Mouse (Mus musculus): ENCODE results near the gene Gm20441. TPM values are rescaled to one million over a fixed set of nuclear protein-coding genes. Genes with fewer than 3 reads are reported as not detected.

Gene Gm20441
- total RNA-seq (2021): not detected

DNA sequence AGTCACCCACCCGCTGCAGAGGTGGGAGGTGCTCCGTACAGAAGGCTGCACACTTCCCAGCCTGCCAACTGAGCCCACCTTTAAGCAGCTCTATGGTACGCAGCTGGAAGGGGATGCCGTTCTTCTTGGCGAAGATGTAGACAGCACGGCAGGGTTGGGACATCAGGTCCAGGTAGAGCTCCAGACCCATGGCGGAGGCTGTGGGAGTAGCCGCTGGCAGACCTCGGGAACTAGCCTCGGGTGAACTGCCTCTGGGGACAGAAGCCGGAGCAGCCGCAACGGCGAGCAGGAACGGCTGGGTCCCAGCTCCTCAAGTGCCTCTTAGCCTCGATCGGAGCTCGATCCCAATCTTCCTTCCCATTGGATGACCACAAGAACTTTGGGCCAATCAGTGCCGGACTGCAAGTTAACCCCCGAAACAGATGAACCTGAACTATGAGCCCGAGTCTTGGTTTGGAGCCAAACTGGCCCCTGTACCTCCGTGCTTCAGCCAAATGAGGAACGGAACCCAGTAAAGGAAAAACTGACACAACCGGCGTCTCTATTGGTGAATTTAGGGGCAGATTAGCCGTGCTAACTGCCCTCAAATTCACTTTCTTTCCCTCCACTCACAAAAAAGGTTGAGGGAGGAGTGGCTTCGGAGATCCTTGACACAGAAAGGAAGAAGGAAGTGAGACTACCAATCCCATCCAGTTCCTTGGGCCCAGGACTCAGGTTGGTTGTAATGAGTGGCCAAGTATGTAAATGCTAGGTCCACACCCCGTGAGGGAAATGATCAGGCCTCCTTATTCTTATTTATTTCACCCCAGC lies at the start of gene Gm20441, which contains the start of gene Gstt3:
Gene Gm20441, minus strand, starts transcription at position 186 of the 810 bp plus-strand sequence.
Gene Gstt3, minus strand, starts transcription at position 646 of the 810 bp plus-strand sequence.
- no peak for DNase-seq

DNA sequence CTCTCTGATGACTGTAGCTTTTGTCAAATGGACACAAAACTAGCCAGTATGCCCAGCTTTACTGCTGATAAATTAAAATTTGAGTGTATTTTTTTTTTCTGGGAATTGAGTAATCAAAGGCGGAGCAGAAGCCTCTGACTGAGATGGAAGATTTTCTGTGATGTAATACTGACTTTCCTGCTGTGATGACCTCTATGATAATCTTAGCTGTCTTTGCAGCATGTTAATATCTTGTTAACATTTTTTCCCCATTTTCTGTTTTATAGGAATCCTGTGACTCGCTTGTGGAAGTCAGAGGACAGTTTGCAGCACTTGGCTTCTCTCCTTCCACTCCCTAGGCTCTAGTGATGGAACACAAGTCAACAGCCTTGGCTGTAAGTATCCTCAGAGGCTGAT lies 49.5 kb upstream of the Gm20441 start:
- DNase-seq: no peak

DNA sequence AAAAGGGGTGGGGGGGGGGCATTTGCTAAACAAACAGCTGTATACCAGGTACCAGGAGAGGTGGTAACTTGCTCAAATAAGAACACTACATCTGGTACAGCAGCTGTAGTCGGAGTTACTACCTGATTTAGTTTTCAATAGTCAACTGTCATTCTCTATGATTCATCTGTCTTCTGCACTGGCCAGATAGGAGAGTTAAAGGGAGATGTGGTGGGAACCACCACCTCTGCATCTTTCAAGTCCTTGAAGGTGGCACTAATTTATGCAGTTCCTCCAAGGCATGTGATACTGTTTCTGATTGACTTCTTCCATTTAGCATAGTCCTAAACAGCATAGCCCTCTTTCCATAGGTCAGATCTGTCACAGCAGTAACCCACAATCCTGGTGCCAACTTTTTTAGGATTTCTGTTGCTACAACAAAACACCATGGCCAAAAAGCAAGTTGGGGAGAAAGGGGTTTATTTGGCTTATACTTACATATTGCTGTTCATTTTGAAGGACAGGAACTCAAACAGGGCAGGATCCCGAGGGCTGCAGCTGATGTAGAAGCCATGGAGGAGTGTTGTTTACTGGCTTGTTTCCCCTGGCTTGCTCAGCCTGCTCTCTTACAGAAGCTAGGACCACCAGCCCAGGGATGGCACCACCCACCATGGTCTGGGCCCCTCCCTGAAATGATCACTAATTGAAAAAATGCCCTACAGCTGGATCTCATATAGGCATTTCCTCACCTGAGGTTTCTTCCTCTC lies 48.9 kb upstream of the Gm20441 start:
- DNase-seq: no peak

DNA sequence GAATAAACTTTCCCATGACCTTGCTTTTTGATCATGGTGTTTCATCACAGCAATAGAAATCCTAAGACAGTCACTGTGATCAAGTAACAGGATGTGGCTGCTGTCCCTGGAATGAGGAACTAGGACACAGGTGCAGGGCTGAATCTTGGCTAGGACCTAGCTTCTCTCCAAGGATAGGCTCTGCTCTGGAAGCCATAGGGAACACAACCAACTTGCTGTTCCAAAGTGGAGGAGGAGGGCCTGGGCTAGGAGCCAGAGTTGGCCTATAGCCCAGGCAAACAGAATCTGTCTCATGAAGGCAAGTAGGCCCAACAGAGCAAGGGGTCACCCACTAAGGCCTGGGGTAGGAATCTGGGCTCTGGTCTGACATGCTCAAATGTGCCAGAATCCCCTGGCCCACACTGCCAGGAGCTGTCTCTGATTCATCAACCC lies 47.8 kb upstream of the Gm20441 start:
- peak; percentile 20 to 30 for DNase-seq

DNA sequence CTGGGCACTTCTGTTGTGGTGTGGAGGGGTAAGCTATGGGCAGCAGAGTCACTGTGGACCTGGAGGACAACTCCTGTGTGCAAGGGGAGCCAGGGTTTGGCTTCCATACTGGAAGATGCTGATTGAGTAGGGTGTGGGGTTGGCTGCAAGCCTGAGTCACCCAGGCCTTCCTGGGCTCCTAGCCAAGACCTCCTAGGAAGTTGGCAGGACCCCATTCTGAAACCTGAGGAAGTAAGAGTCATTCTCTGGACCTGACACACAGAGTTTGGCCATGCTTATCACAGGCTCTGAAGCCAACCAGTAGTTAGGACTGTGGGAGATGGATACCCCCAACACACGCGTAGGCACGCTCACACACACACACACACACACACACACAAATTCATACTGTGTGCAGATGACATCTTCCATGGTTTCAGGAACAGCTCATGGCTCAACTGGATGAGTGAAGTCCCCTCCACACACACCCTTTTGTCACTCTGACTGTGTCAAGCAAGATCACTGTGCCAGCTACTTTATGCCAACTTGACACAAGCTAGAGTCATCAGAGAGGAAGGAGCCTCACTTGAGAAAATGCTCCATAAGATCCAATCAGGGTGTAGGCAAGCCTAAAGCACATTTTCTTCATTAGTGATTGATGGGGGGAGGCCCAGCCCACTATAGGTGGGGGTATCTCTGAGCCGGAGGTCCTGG lies 47.1 kb upstream of the Gm20441 start:
- no peak for DNase-seq

DNA sequence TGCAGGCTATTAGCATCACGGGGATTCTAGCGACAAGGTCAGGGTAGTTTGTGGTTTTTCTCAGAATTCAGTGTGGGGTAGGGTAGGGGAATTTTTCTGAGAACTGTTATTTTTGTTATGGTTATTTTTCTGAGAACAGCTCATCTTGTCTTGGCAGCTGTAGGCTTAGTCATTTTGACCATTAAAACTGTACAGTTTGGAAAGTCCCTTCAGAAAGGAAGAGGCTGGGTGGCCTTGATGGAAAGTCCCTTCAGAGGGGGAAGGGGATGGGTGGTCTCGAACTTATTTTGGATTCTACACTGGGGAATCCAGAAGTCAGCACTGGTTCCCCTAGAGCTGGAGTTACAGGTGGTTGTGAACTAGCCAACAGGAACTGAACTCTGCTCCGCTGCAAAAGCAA lies 43.8 kb upstream of the Gm20441 start:
- DNase-seq: no peak

DNA sequence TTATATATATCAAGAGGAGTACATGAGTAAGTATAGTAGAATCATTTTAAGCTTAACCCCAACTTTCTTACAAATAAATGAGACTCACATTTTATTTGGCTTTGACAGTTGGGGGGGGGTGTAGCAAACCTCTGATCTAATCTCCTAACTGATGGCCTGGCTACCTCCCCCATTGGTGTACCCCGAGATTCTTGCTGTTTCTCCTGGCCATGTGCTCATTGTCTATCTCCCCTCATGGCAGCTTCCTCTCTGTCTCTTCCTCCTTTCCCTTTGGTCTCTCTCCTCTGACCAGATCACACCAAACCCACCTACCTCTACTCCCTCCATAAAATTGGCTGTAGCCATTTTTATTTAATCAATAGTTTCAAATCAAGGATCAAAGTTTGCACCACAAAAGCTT lies 43.0 kb upstream of the Gm20441 start:
- no peak for DNase-seq

DNA sequence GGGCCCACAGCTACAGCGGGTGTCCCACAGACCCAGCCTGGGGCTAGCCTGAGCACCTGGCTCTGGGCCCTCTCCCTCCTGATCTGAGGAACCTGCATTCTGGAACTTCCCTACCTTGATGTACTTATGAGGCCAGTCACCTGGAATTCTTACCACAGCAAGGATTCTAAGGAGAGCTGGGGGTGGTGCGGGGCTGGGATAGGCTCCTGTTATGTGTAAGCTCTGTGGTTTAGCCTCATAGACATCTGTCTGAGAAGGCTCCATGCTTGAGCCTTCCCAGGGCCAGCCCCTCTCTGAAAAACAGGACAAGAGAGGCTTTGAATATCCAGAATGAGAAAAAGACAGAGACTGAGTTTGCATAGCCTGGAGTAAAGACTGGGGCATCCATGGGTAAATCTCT lies 41.7 kb upstream of the Gm20441 start, which contains the start of gene Gstt4:
Gene Gstt4, minus strand, starts transcription at position 101 of the 400 bp plus-strand sequence.
- no peak for DNase-seq

DNA sequence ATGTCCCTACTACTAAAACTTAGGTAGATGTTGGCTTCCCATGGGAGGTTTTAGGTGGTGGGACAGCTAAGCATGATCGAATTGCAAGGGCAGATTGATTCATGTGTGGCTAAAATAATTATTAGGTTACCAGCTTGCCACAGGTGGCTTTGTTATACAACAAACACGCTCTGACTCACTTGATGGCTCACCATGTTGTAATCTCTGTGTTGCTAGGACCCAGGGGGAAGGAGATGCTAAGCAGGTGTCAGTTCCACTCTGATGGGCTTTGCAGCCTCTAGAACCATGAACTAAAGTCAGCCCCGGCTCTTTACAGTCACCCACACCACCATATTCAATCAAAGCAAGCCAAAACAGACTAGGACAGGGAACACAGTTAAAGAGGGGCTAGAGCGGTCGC lies 39.1 kb upstream of the Gm20441 start:
- DNase-seq: no peak

DNA sequence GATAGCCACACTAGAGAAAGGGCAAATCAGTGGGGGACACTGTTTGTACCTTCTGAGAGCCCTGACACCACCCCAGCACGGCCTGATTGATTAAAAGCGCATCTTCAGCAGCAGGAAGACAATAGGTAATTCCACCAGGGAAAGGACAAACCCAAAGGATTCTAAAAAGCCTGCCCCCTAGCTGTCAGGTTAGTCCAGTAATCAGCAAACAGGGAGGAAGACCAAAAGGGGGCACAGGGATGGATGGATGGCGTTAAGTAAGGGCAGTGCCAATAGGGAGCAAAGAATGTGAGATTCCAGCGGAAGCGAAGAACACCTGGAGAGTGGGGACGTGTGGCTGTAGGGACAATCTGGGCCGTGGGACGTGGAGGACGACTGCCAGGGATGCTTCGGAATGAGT lies 37.9 kb upstream of the Gm20441 start:
- no peak for DNase-seq

DNA sequence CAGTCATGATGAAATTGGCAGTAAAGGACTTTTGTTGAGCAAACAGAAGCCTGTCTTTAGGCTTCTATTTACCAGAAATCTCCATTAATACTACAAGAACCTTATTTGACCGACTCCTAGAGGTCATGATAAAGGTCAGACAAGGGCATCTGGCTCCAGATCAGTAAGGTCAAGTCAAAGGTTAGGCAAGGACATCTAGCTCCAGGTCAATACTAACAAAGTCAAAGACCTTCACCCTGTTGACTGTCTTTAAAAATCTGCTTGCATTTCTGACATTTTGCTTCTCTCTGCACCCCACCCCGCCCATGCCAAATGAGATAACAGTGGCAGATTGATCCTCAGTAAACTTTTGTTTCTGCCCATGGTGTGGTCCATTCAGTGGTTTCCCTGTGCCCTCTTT lies 23.5 kb upstream of the Gm20441 start:
- no peak for DNase-seq

DNA sequence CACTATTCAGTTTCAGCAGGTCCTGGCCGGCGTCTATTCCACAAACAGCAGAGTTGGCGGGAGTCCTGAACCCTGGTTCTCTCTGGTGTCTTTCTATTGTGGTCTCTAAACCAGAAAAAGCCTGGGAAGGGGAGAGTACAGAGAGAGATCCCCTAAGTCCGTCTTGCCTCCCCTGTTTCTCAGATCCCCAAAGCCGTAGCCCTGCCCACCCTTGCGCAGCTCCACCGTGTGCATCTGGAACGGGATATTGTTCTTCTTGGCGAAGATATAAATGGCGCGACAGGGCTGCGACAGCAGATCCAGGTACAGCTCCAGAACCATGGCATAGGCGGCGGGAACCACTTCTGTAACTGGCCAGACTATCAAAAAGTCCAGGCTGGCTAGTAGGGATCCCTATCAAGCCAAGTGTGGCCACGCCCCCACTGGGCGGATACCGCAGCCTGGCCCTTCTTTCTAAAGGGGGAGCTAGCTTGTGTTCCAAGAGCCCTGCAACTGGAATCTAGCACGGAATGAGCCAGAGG lies 17.5 kb upstream of the Gm20441 start, which contains the start of gene Gstt1:
Gene Gstt1, minus strand, starts transcription at position 409 of the 521 bp plus-strand sequence.
- peak in 1 of 2 experiments; percentile 8 for DNase-seq

DNA sequence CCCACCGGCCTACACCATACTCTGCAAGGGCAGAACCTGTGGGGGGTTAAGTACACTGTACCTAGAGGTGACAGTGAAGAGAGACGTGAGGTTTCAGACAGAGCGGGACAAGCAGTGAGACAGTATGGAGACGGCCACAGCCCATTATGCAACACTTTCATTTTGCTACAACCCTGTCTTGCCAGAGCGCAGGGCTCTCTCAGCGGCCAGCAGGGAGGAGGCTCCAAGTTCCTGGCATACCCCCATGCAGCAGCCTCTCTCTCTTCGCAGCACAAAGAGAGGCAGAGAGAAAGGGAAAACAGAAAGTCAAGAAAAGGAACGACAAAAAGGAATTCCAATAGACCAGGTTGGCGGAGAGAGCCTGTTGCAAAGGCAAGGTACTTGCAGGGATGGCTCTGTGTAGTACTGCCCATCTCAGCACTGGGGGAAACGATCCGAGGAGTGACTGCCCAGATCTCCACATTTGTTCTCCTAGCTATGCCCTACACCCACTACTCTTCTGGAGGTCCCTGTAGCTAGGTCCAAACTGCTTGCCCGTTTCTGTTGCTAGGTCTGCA lies 16.9 kb upstream of the Gm20441 start:
- peak; percentile 22 to 37 for DNase-seq

DNA sequence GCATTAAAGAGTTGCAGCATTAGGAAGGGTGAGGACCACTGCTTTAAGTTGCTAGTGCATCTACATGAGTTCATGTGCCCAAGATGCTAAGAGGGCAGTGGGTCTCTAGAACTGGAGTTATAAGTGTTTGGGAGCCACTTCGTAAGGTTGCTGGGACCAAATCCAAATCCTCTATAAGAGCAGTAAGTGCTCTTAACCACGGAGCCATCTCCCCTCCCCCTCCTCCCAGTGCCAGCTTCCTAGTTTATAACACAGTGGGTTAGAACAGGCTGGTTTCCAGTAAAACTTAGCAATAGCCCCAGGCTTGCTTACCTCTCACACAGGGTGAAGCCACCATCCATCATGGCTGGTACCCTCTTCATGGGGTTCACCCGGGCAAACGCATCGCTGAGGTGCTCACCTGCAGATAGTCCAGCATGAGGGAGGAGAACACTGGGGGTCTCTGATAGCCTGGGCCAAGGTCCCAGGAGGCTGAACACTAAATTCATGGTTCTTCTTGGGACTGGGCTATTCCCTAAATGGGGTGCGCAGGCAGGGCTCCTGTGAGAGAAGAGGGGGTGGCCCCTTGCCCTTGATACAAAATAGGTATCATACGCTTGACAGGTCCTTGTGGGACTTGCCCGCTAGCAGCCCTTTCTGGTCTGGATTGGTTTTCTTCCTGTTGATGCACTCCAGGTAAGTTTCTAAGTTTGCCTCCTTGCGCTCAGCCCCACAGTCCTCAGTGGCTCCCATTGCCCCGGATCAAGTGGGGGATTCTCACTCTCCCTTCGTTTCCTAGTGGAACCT lies 16.2 kb upstream of the Gm20441 start:
- DNase-seq: no peak

DNA sequence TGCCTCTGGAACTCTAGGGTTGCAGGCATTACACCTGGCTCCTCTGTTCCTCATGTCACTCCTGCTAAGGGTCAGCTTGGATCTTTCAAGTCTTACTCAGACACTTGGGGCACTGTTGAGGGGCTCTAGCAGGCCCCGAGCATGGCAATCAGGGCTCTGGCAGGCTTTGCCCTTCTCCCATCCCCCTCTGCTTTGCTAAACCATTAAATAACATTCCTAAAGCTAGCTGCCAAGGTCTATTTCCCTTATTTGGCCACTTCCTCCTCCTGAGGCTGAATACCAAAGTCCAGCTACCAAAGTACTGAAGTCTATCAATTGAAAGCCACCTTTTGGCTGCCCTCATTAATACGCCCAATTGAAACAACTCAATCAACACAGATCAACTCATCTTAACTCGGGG lies 14.1 kb upstream of the Gm20441 start:
- no peak for DNase-seq

DNA sequence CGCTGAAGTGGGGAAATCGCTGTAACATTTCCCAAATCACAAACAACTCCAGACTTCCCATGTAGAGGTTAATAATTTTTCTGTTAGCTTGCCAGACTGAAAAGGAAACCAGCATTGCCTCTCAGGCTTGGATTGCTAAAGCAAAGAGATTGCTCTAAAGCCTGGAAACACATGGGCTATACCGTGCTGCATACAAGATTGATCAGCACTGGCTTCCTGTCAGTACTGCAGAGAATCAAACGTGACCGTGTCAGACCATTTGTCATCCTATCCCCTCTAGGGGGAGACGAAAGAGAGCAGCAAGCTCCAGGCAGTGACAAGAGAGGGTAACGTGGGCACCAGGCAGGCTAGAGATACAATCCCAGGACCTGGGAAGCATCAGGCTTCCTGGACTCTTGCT lies 10.0 kb upstream of the Gm20441 start:
- no peak for DNase-seq

DNA sequence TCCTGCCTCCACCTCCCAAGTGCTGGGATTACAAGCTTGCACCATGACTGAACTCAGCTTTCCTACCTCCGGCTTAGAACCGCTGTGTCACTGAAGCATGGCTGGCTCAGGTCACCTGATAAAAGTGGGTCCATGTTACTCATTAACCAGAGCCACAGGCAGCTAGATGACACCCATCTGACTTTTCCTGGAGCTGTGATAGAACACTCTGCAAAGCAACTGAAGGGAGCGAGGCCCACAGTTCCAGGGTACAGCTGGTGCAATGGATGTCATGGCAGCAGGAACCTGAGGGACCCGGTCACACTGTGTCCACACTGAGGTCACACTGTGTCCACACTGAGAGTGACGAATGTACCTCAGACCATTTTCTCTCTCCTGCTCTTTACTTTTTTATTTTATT lies 9.1 kb upstream of the Gm20441 start:
- no peak for DNase-seq

DNA sequence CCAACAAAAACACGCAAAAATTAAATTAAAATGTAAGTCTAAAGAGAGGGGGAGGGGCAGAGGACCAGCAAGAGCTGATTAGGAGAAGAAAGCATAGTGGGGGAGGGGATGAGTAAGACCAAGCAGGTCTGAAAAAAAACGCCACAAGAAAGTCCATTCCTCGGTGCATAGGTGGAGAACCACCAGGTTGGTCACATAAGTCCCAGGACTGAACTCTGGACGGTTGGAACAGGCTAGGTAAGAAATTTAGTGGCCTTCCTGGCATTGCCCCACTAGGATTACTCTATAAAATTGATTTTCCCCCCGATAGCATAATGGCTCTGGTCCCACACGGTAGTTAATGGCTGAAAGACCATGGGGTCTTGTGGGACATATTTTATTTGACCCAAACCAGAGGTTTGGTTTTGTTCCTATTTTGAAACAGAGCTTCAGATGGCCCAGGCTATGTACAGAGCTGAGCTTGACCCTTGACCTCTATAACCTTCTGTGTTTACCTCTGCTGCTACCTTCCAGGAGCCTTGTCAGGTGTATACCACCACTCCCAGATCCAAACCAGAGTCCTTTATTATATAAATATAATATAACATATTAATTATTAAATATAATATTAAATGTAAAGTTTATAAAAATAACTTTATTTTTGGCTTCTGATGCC lies 8.5 kb upstream of the Gm20441 start:
- DNase-seq: no peak

DNA sequence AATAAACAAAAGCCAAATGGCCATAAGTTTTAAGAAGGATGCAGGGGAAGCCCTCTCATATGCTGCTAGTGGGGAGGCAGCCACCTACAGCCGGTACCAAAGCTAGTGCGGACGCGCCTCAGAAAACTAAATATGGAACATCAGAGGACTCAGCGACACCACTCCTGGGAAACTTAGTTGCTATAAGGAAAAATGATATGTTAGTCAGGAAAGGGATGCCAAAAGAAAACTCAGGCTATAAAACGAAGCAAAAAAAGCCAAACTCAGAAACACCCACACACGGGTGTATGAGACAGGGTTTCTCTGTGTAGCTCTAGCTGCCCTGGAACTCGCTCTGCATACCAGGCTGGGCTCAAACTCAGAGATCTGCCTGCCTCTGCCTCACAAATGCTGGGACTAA lies 7.5 kb upstream of the Gm20441 start:
- DNase-seq: no peak

DNA sequence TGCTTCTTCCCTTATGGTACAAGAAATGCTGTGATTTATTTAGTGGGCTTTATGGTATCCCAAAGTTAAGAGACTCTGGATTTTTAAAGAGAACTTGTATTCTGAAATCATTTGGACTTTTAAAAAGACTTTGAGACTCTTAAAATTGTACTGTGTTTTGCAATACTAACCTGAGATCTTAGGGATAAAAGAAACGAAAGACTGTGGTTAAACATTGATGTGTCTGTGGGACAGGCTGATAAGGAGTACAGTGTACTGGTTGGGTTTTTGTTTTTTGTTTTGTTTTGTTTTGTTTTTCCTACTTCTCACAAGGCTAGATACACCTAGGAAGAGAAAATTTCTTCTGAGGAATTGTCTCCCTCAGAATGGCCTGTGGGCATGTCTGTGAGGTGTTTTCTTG lies 4.7 kb upstream of the Gm20441 start:
- DNase-seq: no peak
